Mouse (Mus musculus) heart, adult 11 months (tissue): Measurements from ENCODE around the gene Cntnap1.
"Not testable (repeated sequence)": the region's sequence is repeated elsewhere in the genome, so short reads cannot be mapped to it uniquely, and the experiment has no call there.

Source experiments
- DNase-seq: peaks from one replicate; pipeline ENCODE4 v3.0.0; 2022

Cntnap1 gene

GRCm38 (mm10) chr11:101170354-101170810 is at the start of gene Cntnap1:
TSS of gene Cntnap1 (plus strand) at chr11:101170523.
- peak; percentile 98 for DNase-seq

- DNase-seq: no peak
Observed at GRCm38 (mm10) chr11:101120545-101121188, 49.7 kb upstream of the Cntnap1 start.

DNA sequence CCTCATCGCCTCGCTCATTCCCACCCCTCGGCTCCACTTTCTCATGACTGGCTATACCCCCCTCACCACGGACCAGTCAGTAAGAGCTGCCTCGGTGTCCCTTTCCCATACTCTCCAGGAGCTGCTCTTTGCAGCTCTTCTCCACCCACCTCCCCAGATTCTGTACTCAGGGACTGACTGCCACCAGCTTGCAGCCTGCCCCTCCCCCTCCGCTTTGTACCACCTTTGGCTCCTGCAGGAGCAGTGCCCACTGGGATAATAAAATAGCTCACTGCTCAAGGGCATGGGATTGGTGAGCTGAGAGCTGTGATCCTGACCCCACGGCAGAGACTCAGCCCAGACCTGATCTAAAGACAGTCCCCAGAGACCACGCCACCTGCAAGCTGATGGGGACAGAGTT is 45.8 kb upstream of the Cntnap1 start:
- not testable (repeated sequence) for DNase-seq

GRCm38 (mm10) chr11:101125008-101125407 is 45.3 kb upstream of the Cntnap1 start:
- peak; percentile 91 for DNase-seq

DNA sequence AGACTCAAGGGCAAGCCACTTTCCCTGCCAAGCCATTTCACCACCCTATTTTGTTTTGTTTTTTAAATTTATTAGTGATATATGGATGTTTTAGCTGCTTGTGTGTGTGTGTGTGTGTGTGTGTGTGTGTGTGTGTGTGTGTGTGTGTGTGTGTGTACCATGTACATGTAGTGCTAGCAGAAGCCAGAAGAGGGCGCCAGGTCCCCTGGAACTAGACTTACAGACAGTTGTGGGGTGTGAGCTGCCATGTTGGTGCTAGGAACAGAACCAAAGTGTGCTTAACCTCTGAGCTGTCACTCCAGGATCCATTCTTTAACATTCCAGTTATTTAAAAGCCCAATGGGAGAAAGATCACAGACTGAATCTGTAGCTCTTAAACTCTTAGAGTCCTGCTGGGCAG is 43.2 kb upstream of the Cntnap1 start:
- DNase-seq: no peak

- DNase-seq: peak; percentile 93
Observed at GRCm38 (mm10) chr11:101128996-101129577, 41.2 kb upstream of the Cntnap1 start.

- peak; percentile 98 for DNase-seq
Observed at GRCm38 (mm10) chr11:101130056-101130756, 40.1 kb upstream of the Cntnap1 start.

GRCm38 (mm10) chr11:101131187-101131586 is 39.1 kb upstream of the Cntnap1 start:
- no peak for DNase-seq

- DNase-seq: no peak
Observed at GRCm38 (mm10) chr11:101131701-101132100, 38.6 kb upstream of the Cntnap1 start.

GRCm38 (mm10) chr11:101133037-101133436 is 37.3 kb upstream of the Cntnap1 start:
- no peak for DNase-seq

DNA sequence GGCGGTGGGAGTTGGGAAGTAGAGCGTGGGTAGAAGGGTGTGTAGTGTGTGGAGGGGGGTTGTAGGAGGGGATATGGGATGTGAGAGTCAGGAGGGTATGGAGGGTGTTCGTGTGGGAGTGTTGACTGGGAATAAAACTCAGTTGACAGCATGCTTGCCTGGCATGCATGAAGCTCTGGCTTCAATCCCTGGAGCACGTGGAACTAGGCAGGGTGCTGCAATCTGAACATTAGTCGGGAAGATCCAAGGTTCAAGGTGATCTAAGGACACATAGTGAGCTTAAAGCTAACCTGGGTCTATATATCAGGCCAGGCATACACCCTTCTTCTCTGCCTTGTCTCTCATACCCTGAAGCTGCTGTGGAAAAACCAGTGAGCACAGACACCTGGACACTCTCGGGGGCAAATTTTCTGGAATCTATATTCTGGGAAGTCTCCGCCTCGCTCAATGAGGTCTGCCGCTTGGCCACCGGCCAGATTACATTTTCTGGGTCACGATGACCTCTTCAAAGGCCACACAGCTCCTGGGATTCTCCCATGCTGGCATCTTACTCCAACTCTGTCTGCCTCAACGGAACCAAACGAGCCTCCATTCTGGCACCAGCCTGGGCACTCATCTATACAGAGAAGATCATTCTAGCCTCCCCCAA is 36.0 kb upstream of the Cntnap1 start:
- no peak for DNase-seq

DNA sequence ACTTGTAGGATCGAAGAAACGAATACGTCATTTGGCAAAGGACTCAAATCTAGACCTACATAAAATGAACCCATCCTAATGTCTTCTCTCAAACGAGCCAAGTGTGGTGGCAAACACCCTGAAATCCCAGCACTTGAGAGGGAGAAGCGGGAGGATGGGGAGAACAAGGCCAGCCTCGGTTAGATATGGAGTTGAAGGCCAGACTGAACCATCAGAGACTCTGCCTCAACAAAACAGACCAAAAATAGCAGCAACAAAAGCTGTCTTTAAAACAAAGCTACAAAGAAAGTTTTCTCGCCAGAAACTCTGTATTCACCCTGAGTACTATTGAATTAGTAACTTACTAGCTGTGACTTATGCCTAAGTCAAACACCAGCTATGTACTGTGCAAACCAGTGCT is 33.3 kb upstream of the Cntnap1 start:
- no peak for DNase-seq

DNA sequence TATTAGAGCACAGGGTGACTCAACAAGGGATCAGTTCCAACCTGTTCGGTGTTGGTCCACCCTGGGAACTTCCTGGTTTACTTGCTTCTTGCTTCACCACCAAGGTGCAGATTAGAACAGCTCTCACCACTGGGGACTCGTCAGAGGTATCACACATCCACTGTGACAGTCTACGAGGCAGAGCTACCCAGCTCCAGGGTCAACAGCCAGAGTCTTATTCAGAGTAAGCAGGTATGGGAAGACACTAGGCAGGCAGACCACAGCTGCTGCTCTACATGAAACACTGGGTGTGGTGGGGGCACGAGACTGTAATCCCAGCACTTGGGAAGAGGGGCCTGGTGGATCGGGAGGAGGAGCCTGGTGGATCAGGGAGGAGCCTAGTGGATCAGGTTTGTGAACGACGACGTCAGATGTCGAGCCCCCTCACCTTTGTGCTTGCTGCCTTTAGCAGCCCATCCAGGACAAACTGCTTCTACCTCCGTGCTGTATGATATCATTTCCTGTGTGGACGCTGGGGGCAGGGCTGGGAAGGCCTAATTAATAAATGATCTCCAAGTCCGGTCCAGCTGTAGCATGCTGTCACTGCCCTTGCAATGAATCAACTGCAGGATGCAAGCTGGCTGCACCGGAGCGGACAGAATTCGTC is 31.7 kb upstream of the Cntnap1 start:
- peak; percentile 92 for DNase-seq

DNA sequence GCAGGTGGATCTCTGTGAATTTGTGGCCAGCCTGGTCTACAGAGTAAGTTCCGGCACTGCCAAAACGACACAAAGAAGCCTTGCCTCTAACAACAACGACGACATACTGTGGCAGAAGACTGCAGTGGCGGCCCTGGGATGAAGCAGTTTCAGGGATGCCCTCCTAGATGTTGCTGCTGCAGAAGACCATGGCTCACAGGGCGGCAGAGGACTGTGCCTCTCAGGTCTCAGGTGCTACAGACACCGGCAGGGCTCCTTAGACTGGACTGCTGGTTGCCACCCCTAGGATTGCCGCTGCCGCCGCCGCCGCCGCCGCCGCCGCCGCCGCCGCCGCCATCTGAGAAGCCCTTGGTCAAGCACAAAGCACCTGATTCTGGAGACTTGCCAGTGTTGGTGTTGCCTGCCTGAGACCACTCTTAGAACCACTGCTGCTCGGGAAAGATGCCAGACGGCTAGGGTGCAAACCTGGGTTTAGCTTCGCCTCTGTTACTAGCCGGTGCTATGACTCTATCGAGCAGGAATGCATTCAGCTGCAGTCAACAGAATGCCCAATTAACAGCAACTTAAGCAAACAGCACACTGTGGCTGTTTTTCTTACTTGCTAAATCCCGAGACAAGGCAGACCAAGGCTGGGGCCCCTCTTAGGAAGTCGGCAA is 30.0 kb upstream of the Cntnap1 start:
- peak; percentile 92 for DNase-seq

GRCm38 (mm10) chr11:101141088-101141487 is 29.2 kb upstream of the Cntnap1 start:
- peak; percentile 82 for DNase-seq

GRCm38 (mm10) chr11:101142215-101142967 is 27.9 kb upstream of the Cntnap1 start:
- peak; percentile 86 for DNase-seq

DNA sequence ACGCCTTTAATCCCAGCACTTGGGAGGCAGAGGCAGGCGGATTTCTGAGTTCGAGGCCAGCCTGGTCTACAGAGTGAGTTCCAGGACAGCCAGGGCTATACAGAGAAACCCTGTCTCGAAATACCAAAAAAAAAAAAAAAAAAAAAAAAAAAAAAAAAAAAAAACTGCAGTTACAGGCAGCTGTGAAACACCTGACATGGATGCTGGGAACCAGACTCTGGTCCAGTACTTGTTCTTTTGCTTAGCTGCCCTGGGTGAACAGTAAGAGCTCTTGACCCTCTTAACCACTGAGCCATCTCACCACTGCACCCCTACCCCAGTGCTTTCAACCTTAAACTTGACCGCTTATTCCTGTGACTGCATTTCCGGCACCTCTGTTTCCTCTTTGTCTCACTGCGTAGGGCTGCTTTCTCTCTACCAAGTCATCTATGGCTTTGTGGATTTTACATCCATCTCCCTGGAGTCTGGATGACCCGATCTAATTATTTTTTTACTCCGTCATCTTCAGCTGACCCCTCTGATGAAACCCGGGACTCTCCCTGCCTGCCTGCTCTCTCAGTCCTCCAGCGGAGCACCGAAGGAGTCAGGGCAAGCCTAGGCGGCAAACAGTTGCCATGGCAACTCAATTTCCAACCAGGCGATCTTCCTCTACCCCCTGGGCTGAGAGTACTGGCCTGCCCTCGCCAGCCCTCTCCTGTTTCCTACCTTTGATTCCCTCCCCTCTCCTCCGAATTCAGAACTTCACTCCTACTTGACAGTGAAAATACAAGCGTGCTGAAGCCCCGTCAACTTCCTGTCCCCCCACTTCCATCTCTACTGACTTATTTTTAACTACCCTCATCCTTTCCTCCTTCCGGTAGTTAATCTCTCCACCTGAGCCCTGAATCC is 26.7 kb upstream of the Cntnap1 start:
- peak; percentile 96 for DNase-seq

DNA sequence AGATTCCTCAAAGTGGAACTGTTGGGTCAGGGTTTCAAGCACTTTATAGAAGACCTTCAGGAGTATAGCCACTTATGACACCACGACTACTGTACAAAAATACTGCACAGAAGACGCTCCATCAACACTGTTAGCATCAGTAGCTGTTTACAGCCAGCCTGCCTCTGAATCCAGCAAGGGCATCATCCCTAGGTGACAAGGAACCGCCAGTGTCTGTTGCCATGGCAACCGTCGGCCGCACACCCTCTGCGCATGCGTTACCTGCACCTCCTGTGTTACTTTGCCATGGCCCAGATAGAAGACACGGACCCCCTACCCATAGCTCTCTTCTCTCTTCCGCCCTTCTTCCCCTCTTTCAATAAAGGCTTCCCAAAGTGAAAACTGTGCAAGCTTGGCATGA is 23.9 kb upstream of the Cntnap1 start:
- peak; percentile 78 for DNase-seq

- peak; percentile 86 for DNase-seq
Observed at GRCm38 (mm10) chr11:101148751-101149150, 21.6 kb upstream of the Cntnap1 start.
